Mouse (Mus musculus) myocyte (in vitro differentiated cells): ENCODE measurements around the gene Ets1.

Experiments
- CEBPB ChIP-seq: IDR thresholded peaks from 2 replicates; pipeline ENCODE4 v1.6.1; 2011; ENCODE audit warnings: mild to moderate bottlenecking, moderate library complexity; ENCODE audit not compliant: poor library complexity, insufficient read depth, severe bottlenecking
- E2F4 ChIP-seq: IDR thresholded peaks from one replicate; pipeline ENCODE4 v1.6.1; 2011; ENCODE audit warnings: mild to moderate bottlenecking, control low read depth, moderate library complexity; ENCODE audit not compliant: insufficient read depth
- MAX ChIP-seq: IDR thresholded peaks from one replicate; pipeline ENCODE4 v1.6.1; 2011; ENCODE audit warnings: low read depth, mild to moderate bottlenecking, control low read depth
- MYOD1 ChIP-seq, 3 experiments: IDR thresholded peaks; one replicate each; pipeline ENCODE4 v1.6.1; 2011; ENCODE audit warnings: control low read depth in 2 of 3, low read depth in 2 of 3, mild to moderate bottlenecking in 2 of 3, moderate library complexity in 1 of 3; ENCODE audit not compliant: insufficient read length in 2 of 3, control insufficient read depth in 1 of 3
- MYOG ChIP-seq, 3 experiments: IDR thresholded peaks; one replicate each; pipeline ENCODE4 v1.6.1; 2011; ENCODE audit warnings: control low read depth in 2 of 3, low read depth in 2 of 3, mild to moderate bottlenecking in 2 of 3; ENCODE audit not compliant: insufficient read length in 2 of 3, control insufficient read depth in 1 of 3, insufficient read depth in 1 of 3
- POLR2A ChIP-seq: IDR thresholded peaks from one replicate; pipeline ENCODE4 v1.6.1; 2011; ENCODE audit warnings: low read depth, mild to moderate bottlenecking, control low read depth, moderate library complexity; ENCODE audit not compliant: insufficient read length
- POLR2AphosphoS2 ChIP-seq: IDR thresholded peaks from one replicate; pipeline ENCODE4 v1.6.1; 2011; ENCODE audit warnings: low read depth, control low read depth; ENCODE audit not compliant: insufficient read length
- REST ChIP-seq: IDR thresholded peaks from one replicate; pipeline ENCODE4 v1.6.1; 2011; ENCODE audit warnings: mild to moderate bottlenecking, control low read depth, moderate library complexity; ENCODE audit not compliant: insufficient read depth, insufficient read length
- SRF ChIP-seq: IDR thresholded peaks from one replicate; pipeline ENCODE4 v1.6.1; 2011; ENCODE audit warnings: low read depth; ENCODE audit not compliant: control insufficient read depth, insufficient read length
- TCF12 ChIP-seq: IDR thresholded peaks from one replicate; pipeline ENCODE4 v1.6.1; 2011; ENCODE audit warnings: mild to moderate bottlenecking, control low read depth; ENCODE audit not compliant: poor library complexity, insufficient read depth, severe bottlenecking
- TCF3 ChIP-seq: IDR thresholded peaks from one replicate; pipeline ENCODE4 v1.6.1; 2011; ENCODE audit warnings: low read depth, control low read depth; ENCODE audit not compliant: insufficient read length
- USF1 ChIP-seq: IDR thresholded peaks from one replicate; pipeline ENCODE4 v1.6.1; 2011; ENCODE audit warnings: low read depth, mild to moderate bottlenecking, control low read depth, moderate library complexity

GRCm38 (mm10) chr9:32666611-32667517 is 30.8 kb downstream of the Ets1 start:
- TF ChIP-seq POLR2A (no peak), USF1 (no peak), REST (no peak), MYOD1 (IDR thresholded peaks at IDR 0.05; ENCODE audit: control insufficient read depth in 1 of 3, insufficient read length in 2 of 3, low read depth in 2 of 3) (no peak), TCF3 (no peak), MAX (no peak), CEBPB (no peak), POLR2AphosphoS2 (no peak), TCF12 (no peak), MYOG (IDR thresholded peaks at IDR 0.05; ENCODE audit: control insufficient read depth in 1 of 3, insufficient read depth in 1 of 3, insufficient read length in 2 of 3, low read depth in 2 of 3) (no peak), SRF (no peak), E2F4 (no peak)
